Mouse (Mus musculus) adrenal gland, adult 2 months (tissue): ENCODE data around the gene Akt1s1. TPM values are rescaled to one million over a fixed set of nuclear protein-coding genes. Genes with fewer than 3 reads are reported as not detected.

Source experiments
- DNase-seq: peaks from one replicate; pipeline ENCODE4 v3.0.0; 2021
- polyA plus RNA-seq: library from polyadenylated mRNA; depleted of rRNA; stranded (reverse); fragments of >200 nt; gene quantifications from 2 replicates; pipeline ENCODE4 v1.2.3, GENCODE M21; 2012
- total RNA-seq, 2 experiments: library from RNA; stranded (reverse); gene quantifications; 2 replicates each; pipeline ENCODE4 v1.2.3; 2021

Akt1s1 gene
- total and polyA plus RNA-seq, 3 experiments, result 117 to 890 (median 117) TPM

- peak; percentile 65 for DNase-seq
Observed at GRCm38 (mm10) chr7:44853596-44854355, 5.0 kb downstream of the Akt1s1 start.

DNA sequence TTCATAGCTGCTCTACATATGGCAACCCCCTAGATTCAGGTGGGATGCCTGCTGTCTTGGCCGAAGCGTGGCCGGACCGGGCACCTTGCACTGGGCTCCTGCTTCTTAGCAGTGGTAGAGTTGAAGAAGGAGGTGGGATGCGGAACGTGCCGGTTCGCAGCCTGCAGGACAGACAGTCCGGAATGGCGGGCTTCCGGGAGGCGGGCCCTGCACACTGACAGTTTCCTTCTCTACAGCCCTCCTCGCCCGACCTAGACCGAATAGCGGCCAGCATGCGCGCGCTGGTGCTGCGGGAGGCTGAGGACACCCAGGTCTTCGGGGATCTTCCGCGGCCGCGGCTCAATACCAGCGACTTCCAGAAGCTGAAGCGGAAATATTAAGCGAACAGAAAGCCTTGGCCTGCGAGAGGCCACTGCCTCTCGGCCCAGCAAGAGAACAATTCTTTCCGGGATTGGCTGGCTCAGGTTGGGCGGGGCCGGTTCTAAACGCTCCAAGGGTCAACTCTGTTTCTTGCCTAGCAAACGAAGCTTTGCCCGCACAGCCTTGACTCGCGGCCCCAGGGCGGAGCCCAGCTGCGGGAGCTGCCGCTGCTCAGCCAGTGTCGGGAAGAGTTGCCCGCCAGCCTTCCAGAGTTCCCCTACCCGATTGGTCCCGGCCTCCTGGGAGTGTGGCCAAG lies 5.7 kb downstream of the Akt1s1 start:
- peak; percentile 97 for DNase-seq

DNA sequence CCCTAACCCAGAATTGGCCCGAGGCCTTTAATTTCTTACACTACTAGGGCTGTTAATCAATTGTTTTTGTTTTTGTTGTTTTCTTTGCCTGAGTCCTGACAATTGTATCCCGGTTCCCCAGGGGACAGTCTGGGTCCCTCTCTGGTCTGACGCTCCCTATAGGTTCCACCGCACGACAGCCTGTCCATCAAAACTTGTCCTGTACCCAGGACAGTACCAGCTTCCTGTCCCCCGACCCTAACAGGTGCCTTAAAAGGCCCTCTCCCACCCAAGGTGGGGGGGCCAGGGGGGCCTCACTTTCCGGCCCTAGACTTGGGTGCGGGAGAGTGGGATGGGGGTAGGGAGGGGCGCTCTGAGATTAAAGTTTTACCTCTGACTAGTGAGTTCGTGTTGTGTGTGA lies 6.2 kb downstream of the Akt1s1 start:
- no peak for DNase-seq

- DNase-seq, result no peak
Observed at GRCm38 (mm10) chr7:44856265-44856916, 7.6 kb downstream of the Akt1s1 start.

DNA sequence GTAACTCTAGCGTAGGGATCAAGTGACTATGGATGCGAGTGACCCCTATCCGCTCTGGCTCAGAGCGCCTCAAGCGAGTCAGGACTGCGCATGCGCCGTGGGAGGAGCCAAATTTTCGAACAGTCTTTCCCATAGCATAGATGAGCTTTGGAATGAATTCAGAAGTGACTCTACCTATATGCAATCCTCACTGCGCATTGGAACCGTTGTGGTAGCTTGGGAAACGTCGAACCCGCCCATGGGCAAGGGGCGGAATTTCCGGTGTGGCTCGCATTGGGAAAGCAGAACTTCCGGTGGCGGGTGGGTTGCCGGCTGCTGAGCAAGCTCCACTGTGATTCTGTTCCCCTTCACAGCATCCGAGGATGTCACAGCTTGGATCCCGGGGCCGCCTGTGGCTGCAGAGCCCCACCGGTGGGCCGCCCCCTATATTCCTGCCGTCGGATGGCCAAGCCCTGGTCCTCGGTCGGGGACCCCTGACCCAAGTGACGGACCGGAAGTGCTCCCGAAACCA lies 8.3 kb downstream of the Akt1s1 start, which contains the start of gene Pnkp:
Pnkp (plus strand) TSS at position 98 of the 511 bp plus-strand sequence.
- peak; percentile 91 for DNase-seq

DNA sequence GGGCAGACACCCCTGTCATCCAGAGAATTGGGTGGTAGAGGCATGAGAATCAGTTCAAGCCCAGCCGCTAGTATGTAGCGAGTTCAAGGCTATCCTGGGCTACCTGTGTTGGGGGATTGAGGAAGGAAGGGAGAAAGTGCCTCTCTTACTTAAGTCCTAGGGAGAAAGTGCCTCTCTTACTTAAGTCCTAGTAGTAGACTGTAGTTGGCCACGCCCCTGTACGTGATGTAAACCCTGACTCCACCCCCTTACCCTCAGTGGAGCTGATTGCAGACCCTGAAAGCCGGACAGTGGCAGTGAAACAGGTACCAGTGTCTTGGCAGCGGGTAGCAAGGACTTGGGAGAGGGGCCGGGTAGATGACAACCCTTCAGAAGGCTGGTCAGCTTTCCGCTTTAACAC lies 9.1 kb downstream of the Akt1s1 start:
- peak; percentile 55 for DNase-seq

GRCm38 (mm10) chr7:44859896-44860295 lies 11.1 kb downstream of the Akt1s1 start:
- no peak for DNase-seq

- DNase-seq, result peak; percentile 77
Observed at GRCm38 (mm10) chr7:44860576-44861428, 12.0 kb downstream of the Akt1s1 start.

DNA sequence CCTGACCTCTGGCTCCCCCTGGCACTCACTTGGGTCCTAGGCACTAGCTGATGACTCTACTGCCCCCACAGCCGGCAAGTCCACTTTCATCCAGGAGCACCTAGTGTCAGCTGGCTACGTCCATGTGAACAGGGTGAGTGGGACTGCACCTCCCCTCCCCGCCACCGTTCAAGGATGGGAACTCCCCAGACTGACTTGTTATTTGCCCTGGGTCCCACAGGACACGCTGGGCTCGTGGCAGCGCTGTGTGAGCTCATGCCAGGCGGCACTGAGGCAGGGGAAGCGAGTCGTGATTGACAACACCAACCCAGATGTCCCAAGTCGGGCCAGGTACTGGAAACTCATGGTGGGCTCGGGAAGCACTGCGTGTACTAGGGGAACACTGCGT lies 12.6 kb downstream of the Akt1s1 start:
- peak; percentile 45 for DNase-seq

DNA sequence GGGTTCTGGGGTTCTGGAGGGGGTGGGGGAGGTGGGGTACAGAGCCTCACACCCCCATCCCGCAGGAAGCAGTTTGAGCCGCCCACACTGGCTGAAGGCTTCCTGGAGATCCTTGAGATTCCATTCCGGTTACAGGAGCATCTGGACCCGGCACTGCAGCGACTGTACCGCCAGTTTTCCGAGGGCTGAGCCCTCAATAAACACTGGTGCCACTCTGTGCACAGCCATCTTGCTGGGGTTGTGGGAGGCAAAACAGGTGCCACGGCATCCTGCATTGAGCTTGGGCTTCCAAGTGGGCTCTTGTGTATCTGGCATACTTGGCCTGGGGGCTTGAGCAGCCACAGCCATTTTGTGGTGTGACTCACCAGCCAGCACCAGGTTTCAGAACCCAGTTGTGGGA lies 13.6 kb downstream of the Akt1s1 start:
- peak; percentile 56 for DNase-seq

- peak; percentile 42 for DNase-seq
Observed at GRCm38 (mm10) chr7:44863210-44863609, 14.4 kb downstream of the Akt1s1 start.

DNA sequence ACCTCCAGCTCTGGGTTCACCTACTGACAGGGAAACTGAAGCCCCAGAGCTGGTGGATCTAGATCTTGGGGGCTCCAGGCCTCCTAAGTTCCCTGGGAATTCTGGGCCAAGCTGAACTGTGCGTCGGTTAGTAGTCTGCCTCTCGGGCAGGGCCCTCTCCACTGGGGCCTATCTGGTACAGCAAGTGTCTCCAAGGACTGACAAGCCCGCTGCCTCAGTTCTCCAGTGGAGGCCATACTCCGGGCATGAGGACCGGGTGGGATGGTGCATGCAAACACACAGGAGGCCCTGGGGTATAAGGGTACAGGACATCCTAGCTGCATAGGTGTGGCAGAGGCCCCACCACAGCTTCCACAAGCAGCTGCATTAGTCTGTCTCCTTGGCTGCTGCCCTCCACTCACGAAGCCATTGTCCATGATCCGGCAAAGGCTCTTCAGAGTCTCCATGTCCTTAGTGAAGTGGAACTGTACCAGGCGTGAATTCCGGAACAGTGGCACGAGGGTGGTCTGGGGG lies 15.2 kb downstream of the Akt1s1 start:
- DNase-seq, result peak; percentile 18

- peak; percentile 49 for DNase-seq
Observed at GRCm38 (mm10) chr7:44864595-44865542, 16.1 kb downstream of the Akt1s1 start.

DNA sequence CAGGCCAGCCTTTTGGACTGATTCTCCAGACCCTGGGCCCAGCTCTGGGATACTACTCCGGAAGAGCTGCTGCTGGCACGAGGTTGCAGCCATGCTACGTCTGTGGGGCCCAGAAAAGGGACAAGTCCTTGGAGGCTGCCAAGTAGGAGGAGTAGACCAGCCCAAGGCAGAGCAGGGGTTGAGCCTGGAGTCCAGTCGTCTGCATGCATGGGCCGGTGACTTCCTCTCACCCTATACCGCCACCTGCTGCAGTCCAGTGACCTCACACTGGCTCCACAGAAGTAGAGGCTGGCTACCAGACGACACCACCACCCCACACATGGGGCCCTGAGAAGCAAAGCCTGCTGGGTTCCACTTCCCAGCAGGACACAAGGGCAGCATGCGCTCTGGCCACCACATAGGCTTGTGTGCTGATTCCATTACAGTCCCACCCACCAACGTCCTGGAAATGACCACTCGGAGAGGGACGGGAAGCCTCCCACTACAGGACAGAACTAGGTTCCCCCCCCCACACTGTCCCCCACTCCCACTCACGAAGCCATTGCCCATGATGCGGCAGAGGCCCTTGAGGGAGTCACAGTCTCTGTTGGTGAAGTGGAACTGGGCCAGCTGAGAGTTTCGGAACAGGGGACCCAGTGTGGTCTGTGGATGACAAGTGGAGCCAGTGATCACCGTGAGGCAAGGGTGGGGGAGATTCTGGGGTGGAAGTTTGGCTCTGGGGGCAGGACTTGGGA lies 17.7 kb downstream of the Akt1s1 start:
- peak; percentile 92 for DNase-seq

DNA sequence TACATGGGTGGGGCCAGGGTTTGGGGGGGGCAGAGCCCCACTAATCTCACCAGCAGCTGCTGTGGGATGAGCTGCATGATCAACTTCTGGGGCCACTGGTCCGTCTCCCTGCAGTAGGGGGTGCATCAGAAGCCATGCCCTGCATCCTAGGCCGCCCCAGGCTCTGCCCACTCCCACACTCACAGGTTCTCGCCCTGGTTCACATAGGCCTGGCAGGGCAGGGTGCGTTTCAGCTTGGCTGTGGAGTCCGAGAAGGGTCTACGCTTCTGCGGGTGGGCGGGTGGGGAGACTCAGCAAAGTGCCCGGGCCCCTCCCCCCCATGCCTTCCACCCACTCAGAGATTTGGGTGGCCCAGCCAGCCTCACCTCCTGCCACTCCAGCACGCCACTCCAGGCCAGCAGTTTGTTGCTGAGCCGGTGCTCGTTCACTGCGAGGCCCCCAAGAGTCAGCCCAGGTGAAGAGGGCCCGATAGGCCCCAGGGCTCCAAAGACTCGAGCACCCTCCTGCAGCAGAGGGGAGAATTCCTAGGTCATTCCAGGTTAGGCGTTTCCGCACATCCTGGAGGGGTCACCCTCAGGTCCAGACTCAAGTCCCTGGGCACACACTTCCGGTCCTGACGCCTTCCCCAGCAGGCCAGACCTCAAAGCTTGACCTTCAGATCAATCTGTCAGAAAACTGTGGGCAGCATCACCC lies 18.4 kb downstream of the Akt1s1 start:
- DNase-seq, result peak; percentile 64

- peak; percentile 40 for DNase-seq
Observed at GRCm38 (mm10) chr7:44867802-44868201, 19.0 kb downstream of the Akt1s1 start.

- DNase-seq, result peak; percentile 47
Observed at GRCm38 (mm10) chr7:44868465-44868864, 19.7 kb downstream of the Akt1s1 start.

GRCm38 (mm10) chr7:44868919-44869696 lies 20.3 kb downstream of the Akt1s1 start:
- peak; percentile 91 for DNase-seq
